Mouse (Mus musculus) liver, embryonic 11.5 days (tissue): ENCODE data around the gene Cpne8. TPM values are rescaled to one million over a fixed set of nuclear protein-coding genes. Genes with fewer than 3 reads are reported as not detected.

Experiments used
- ATAC-seq: fragments of 200-750 bp; cut with Nextera tagmentation; replicated peaks from 2 replicates; pipeline ENCODE4 v1.8.0; 2017; ENCODE audit warnings: moderate number of reproducible peaks, mild to moderate bottlenecking, moderate TSS enrichment, moderate library complexity; ENCODE audit not compliant: low FRiP score
- DNase-seq: peaks from one replicate; pipeline ENCODE4 v3.0.0-alpha.2; 2017; ENCODE audit warnings: low spot score
- H3K27ac ChIP-seq: fragments of 300-500 bp; sonication (generic); 2 replicates; pipeline ENCODE4 v1.5.1; 2014; ENCODE audit warnings: mild to moderate bottlenecking, low read depth, low read length, control low read depth
- H3K27me3 ChIP-seq: fragments of 300-500 bp; sonication (generic); replicated peaks from 2 replicates; pipeline ENCODE4 v1.6.1; 2014; ENCODE audit warnings: low read length, mixed read lengths; ENCODE audit not compliant: control insufficient read depth, insufficient read depth
- H3K36me3 ChIP-seq: fragments of 300-500 bp; sonication (generic); 2 replicates; pipeline ENCODE4 v1.6.1; 2014; ENCODE audit warnings: mild to moderate bottlenecking, low read length, moderate library complexity, mixed read lengths; ENCODE audit not compliant: control insufficient read depth, insufficient read depth
- H3K4me1 ChIP-seq: fragments of 300-500 bp; sonication (generic); replicated peaks from 2 replicates; pipeline ENCODE4 v1.6.1; 2014; ENCODE audit warnings: low read length, mixed read lengths; ENCODE audit not compliant: control insufficient read depth, insufficient read depth
- H3K4me2 ChIP-seq: fragments of 300-500 bp; sonication (generic); 2 replicates; pipeline ENCODE4 v1.6.1; 2014; ENCODE audit warnings: mild to moderate bottlenecking, control low read depth, moderate library complexity
- H3K4me3 ChIP-seq: fragments of 300-500 bp; sonication (generic); 2 replicates; pipeline ENCODE4 v1.5.1; 2014; ENCODE audit warnings: low read depth, low read length, control low read depth
- H3K9ac ChIP-seq: fragments of 300-500 bp; sonication (generic); 2 replicates; pipeline ENCODE4 v1.6.1; 2014; ENCODE audit warnings: low read depth, low read length, control low read depth
- H3K9me3 ChIP-seq: fragments of 300-500 bp; sonication (generic); 2 replicates; pipeline ENCODE4 v1.6.1; 2016; ENCODE audit warnings: low read length, inconsistent platforms, mixed read lengths; ENCODE audit not compliant: control insufficient read depth
- WGBS: fragments of 180-500 bp; shearing (Covaris S2); extraction: QIAGEN DNeasy Blood & Tissue Kit; methylation state at CpG from one replicate; pipeline ENCODE4 v1.1.7; 2014; 5-methylcytosine and 5-hydroxymethylcytosine counted together
- polyA plus RNA-seq: library from polyadenylated mRNA; unstranded; fragments of >200 nt; fragmentation: Nextera tagmentation; extraction: Ambion mirVana; gene quantifications from 2 replicates; pipeline ENCODE4 v1.2.1, GENCODE M21; 2014

The Cpne8 gene
- polyA plus RNA-seq, 1 experiment from 2014 or later = 1.7 TPM

- Histone ChIP-seq H3K36me3 (no peaks in the 10 kb centered on the region), H3K27me3 (no peaks in the 10 kb centered on the region), H3K4me3 (no peak overlapping the region), H3K9me3 (no peaks in the 10 kb centered on the region), H3K27ac (no peak overlapping the region), H3K4me2 (no peak overlapping the region), H3K9ac (no peak overlapping the region), H3K4me1 (no peaks in the 10 kb centered on the region)
- DNase-seq (no peak), ATAC-seq (no peak)
- WGBS = 80% methylated on average over 5 of the region's 5 CpGs
Observed at GRCm38 (mm10) chr15:90603676-90604075, 75.6 kb downstream of the Cpne8 start.

- no peak overlapping the region for H3K9ac ChIP-seq
- 64% methylated on average over 6 of the region's 6 CpGs for WGBS
- H3K4me2 ChIP-seq = no peak overlapping the region
- H3K36me3 ChIP-seq = no peaks in the 10 kb centered on the region
- DNase-seq (no peak), ATAC-seq (no peak)
- H3K9me3 ChIP-seq = no peaks in the 10 kb centered on the region
- H3K4me3 ChIP-seq = no peak overlapping the region
- no peaks in the 10 kb centered on the region for H3K27me3 ChIP-seq
- no peak overlapping the region for H3K27ac ChIP-seq
- H3K4me1 ChIP-seq = no peaks in the 10 kb centered on the region
Observed at GRCm38 (mm10) chr15:90597715-90598497, 81.3 kb downstream of the Cpne8 start.

GRCm38 (mm10) chr15:90595592-90595991, 83.6 kb downstream of the Cpne8 start:
- Histone ChIP-seq H3K4me2 (no peak overlapping the region), H3K27me3 (no peaks in the 10 kb centered on the region), H3K4me3 (no peak overlapping the region), H3K4me1 (no peaks in the 10 kb centered on the region), H3K36me3 (no peaks in the 10 kb centered on the region), H3K9me3 (no peaks in the 10 kb centered on the region), H3K27ac (no peak overlapping the region), H3K9ac (no peak overlapping the region)
- 87% methylated on average over 2 of the region's 2 CpGs for WGBS
- ATAC-seq = no peak
- DNase-seq = no peak

GRCm38 (mm10) chr15:90589587-90589986, 89.6 kb downstream of the Cpne8 start:
- no peak for DNase-seq

GRCm38 (mm10) chr15:90577402-90577801, 101.8 kb downstream of the Cpne8 start:
- Histone ChIP-seq H3K4me2 (no peak overlapping the region), H3K4me3 (no peak overlapping the region), H3K9ac (no peak overlapping the region), H3K27ac (no peak overlapping the region), H3K27me3 (no peaks in the 10 kb centered on the region), H3K36me3 (no peaks in the 10 kb centered on the region), H3K9me3 (no peaks in the 10 kb centered on the region), H3K4me1 (no peaks in the 10 kb centered on the region)
- no peak for DNase-seq
- 81% methylated on average over 3 of the region's 3 CpGs for WGBS
- ATAC-seq = no peak

More at GRCm38 (mm10) chr15:90589587-90589986, 89.6 kb downstream of the Cpne8 start:
- WGBS = 31% methylated on average over 7 of the region's 7 CpGs
- Histone ChIP-seq H3K27ac (no peak overlapping the region), H3K9ac (no peak overlapping the region), H3K4me3 (no peak overlapping the region), H3K4me2 (no peak overlapping the region), H3K4me1 (no peaks in the 10 kb centered on the region), H3K9me3 (no peaks in the 10 kb centered on the region), H3K36me3 (no peaks in the 10 kb centered on the region), H3K27me3 (no peaks in the 10 kb centered on the region)
- ATAC-seq = no peak

GRCm38 (mm10) chr15:90569246-90569645, 110.0 kb downstream of the Cpne8 start:
- Histone ChIP-seq H3K27ac (no peak overlapping the region), H3K36me3 (no peaks in the 10 kb centered on the region), H3K9ac (no peak overlapping the region), H3K4me2 (no peak overlapping the region), H3K9me3 (no peaks in the 10 kb centered on the region), H3K4me3 (no peak overlapping the region), H3K27me3 (no peaks in the 10 kb centered on the region), H3K4me1 (no peaks in the 10 kb centered on the region)
- no peak for ATAC-seq
- no peak for DNase-seq
- WGBS = 92% methylated on average over 4 of the region's 4 CpGs

- 92% methylated on average over 4 of the region's 4 CpGs for WGBS
- H3K9ac ChIP-seq = no peak overlapping the region
- H3K4me3 ChIP-seq = no peak overlapping the region
- H3K27ac ChIP-seq = no peak overlapping the region
- no peak overlapping the region for H3K4me2 ChIP-seq
- H3K4me1 ChIP-seq = no peaks in the 10 kb centered on the region
- DNase-seq = no peak
- H3K36me3 ChIP-seq = no peaks in the 10 kb centered on the region
- ATAC-seq = no peak
- H3K27me3 ChIP-seq = no peaks in the 10 kb centered on the region
- no peaks in the 10 kb centered on the region for H3K9me3 ChIP-seq
Observed at GRCm38 (mm10) chr15:90568050-90568449, 111.2 kb downstream of the Cpne8 start.

- H3K36me3 ChIP-seq = no peaks in the 10 kb centered on the region
- H3K9ac ChIP-seq = no peak overlapping the region
- no peaks in the 10 kb centered on the region for H3K9me3 ChIP-seq
- no peak overlapping the region for H3K27ac ChIP-seq
- H3K4me3 ChIP-seq = no peak overlapping the region
- 57% methylated on average over 3 of the region's 3 CpGs for WGBS
- H3K4me2 ChIP-seq = no peak overlapping the region
- no peaks in the 10 kb centered on the region for H3K4me1 ChIP-seq
- no peaks in the 10 kb centered on the region for H3K27me3 ChIP-seq
- ATAC-seq (no peak), DNase-seq (no peak)
Observed at GRCm38 (mm10) chr15:90563996-90564395, 115.2 kb downstream of the Cpne8 start.

GRCm38 (mm10) chr15:90561613-90562012, 117.6 kb downstream of the Cpne8 start:
- Histone ChIP-seq H3K9ac (no peak overlapping the region), H3K27ac (no peak overlapping the region), H3K36me3 (no peaks in the 10 kb centered on the region), H3K4me3 (no peak overlapping the region), H3K27me3 (no peaks in the 10 kb centered on the region), H3K4me1 (no peaks in the 10 kb centered on the region), H3K9me3 (no peaks in the 10 kb centered on the region), H3K4me2 (no peak overlapping the region)
- 75% methylated on average over 12 of the region's 12 CpGs for WGBS
- no peak for DNase-seq
- no peak for ATAC-seq
